Mouse (Mus musculus): ENCODE measurements around the gene Nsd1. TPM values are rescaled to one million over a fixed set of nuclear protein-coding genes. Genes with fewer than 3 reads are reported as not detected.

The Nsd1 gene
- polyA plus RNA-seq, 1 experiment, result 32.8 TPM

DNA sequence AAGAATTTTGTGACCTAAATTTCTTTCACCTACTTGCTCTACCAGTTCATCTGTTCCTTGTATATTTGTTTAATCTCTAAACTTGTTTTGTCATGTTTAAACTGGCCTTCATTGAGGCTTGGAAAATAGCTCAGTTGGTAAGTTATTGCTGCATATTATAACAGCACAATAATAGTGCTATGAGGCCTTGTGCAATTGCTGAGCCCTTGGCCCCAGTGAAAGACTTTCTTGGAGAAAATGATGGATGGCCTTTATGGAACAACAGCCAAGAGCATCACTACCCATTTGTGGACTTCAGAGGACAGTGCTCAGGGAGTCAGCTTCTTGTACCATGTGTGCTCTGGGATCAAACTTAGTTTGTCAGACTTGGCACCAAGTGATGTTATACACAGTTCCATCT is 52.5 kb downstream of the Nsd1 start:
- no peaks in the 10 kb centered on the region for H3K27me3 ChIP-seq (ENCODE audit: control insufficient read depth, insufficient read depth, low read length)
- no peaks in the 10 kb centered on the region for H3K4me1 ChIP-seq (replicated peaks; ENCODE audit: control insufficient read depth, insufficient read depth, low read length)
- H3K4me3 ChIP-seq (ENCODE audit: control insufficient read depth, insufficient read depth, low read length), result no peak overlapping the region
- TF ChIP-seq CTCF (IDR thresholded peaks at IDR 0.05; ENCODE audit: borderline replicate concordance, control insufficient read depth, extremely low read depth, insufficient read depth, low read length, poor library complexity), result no peak
- DNase-seq, result no peak
- no peak overlapping the region for H3K27ac ChIP-seq (ENCODE audit: control insufficient read depth, insufficient read depth, low read length)
- peaks cover 46% of the 10 kb centered on the region for H3K36me3 ChIP-seq (ENCODE audit: control insufficient read depth, insufficient read depth, low read length)

DNA sequence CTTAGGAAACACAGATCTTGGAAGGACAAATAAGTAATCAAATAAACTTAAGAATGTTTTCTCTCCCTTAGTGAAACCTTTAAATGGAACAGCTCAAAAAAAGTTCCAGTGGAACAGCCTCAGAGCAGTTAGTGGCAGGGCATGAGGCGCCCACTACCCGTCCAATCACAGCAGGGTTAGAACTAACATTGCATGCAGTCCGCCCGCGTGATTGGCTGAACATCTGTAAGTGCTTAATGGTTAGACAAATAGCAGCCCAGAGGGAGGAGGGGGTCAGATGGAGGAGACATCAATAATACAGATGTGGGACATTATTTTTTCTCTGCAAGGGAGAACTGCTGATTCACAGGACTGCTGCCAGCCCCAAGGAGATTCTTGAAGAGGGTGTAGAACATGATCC is 67.6 kb downstream of the Nsd1 start:
- Histone ChIP-seq H3K4me3 (ENCODE audit: control insufficient read depth, insufficient read depth, low read length) (no peak overlapping the region), H3K27me3 (ENCODE audit: control insufficient read depth, insufficient read depth, low read length) (no peaks in the 10 kb centered on the region), H3K27ac (ENCODE audit: control insufficient read depth, insufficient read depth, low read length) (no peak overlapping the region), H3K4me1 (replicated peaks; ENCODE audit: control insufficient read depth, insufficient read depth, low read length) (no peaks in the 10 kb centered on the region), H3K36me3 (ENCODE audit: control insufficient read depth, insufficient read depth, low read length) (peaks cover 46% of the 10 kb centered on the region)
- 95% methylated on average over 5 of the region's 5 CpGs for WGBS
- TF ChIP-seq CTCF (IDR thresholded peaks at IDR 0.05; ENCODE audit: borderline replicate concordance, control insufficient read depth, extremely low read depth, insufficient read depth, low read length, poor library complexity) (no peak), POLR2A (IDR thresholded peaks at IDR 0.05; ENCODE audit: control insufficient read depth, extremely low read depth, insufficient read depth, low read length, poor library complexity) (no peak)
- no peak for DNase-seq

DNA sequence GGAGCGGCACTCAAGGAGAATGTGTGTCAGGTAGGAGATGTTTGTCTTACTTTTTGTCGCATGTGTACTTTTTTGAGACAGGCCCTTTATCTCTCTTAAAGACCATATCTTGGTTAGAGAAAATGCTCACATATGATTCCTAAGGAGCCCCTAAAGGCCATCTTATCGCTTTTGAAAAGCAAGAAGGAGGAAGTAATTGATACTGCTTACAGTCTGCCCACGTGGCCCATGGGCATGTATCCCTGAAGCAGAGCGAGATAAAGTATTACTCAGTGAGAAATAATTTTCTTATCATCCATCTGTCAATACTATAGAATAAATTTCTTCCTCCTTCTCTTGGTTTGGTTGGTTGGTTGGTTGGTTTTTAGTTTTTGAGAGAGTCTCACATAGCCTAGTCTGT is 68.1 kb downstream of the Nsd1 start:
- no peak for DNase-seq
- WGBS, result 98% methylated on average over 5 of the region's 5 CpGs
- H3K27me3 ChIP-seq (ENCODE audit: control insufficient read depth, insufficient read depth, low read length), result no peaks in the 10 kb centered on the region
- TF ChIP-seq POLR2A (IDR thresholded peaks at IDR 0.05; ENCODE audit: control insufficient read depth, extremely low read depth, insufficient read depth, low read length, poor library complexity), result no peak
- no peak for TF ChIP-seq CTCF (IDR thresholded peaks at IDR 0.05; ENCODE audit: borderline replicate concordance, control insufficient read depth, extremely low read depth, insufficient read depth, low read length, poor library complexity)
- H3K36me3 ChIP-seq (ENCODE audit: control insufficient read depth, insufficient read depth, low read length), result peaks cover 47% of the 10 kb centered on the region
- no peak overlapping the region for H3K4me3 ChIP-seq (ENCODE audit: control insufficient read depth, insufficient read depth, low read length)
- no peak overlapping the region for H3K27ac ChIP-seq (ENCODE audit: control insufficient read depth, insufficient read depth, low read length)
- no peaks in the 10 kb centered on the region for H3K4me1 ChIP-seq (replicated peaks; ENCODE audit: control insufficient read depth, insufficient read depth, low read length)

DNA sequence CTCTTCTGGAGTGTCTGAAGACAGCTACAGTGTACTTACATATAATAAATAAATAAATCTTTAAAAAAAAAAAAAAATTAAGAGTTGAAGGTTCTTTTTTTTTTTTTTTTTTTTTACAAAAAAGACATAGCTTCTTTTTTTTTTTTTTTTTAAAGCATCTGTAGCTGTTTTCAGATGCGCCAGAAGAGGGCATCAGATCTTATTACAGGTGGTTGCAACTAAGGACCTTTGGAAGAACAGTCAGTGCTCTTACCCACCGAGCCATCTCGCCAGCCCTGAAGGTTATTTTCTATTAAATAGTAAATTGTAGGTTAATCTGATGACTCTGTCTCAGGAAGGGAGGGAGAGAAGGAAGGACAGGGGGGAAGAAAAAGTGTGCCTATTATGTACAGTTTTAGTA is 79.3 kb downstream of the Nsd1 start:
- TF ChIP-seq POLR2A (IDR thresholded peaks at IDR 0.05; ENCODE audit: control insufficient read depth, extremely low read depth, insufficient read depth, low read length, poor library complexity), result no peak
- TF ChIP-seq CTCF (IDR thresholded peaks at IDR 0.05; ENCODE audit: borderline replicate concordance, control insufficient read depth, extremely low read depth, insufficient read depth, low read length, poor library complexity), result no peak
- DNase-seq, result no peak
- H3K27me3 ChIP-seq (ENCODE audit: control insufficient read depth, insufficient read depth, low read length), result no peaks in the 10 kb centered on the region
- no peak overlapping the region for H3K4me3 ChIP-seq (ENCODE audit: control insufficient read depth, insufficient read depth, low read length)
- WGBS, result 77% methylated on average over 3 of the region's 3 CpGs
- no peaks in the 10 kb centered on the region for H3K4me1 ChIP-seq (replicated peaks; ENCODE audit: control insufficient read depth, insufficient read depth, low read length)
- H3K36me3 ChIP-seq (ENCODE audit: control insufficient read depth, insufficient read depth, low read length), result peaks cover 56% of the 10 kb centered on the region
- no peak overlapping the region for H3K27ac ChIP-seq (ENCODE audit: control insufficient read depth, insufficient read depth, low read length)

DNA sequence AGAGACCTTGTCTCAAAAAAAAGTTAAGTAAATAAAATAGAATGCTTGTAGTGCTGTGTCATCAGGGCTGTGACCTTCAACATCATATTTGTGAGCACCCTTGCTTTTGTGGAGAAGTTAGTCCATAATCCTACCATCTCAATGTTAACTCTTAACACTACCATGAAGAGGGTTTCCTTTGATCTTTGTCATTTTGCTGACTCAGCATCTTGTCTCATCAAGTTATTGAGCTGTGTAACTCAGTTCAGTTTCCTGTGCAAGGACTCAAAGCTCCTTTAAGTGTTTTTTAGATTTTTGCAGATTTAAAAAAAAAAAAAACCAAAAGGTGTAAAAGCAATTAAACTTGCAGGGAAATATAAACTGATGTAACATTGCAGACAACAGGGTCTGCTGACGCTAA is 87.2 kb downstream of the Nsd1 start:
- no peak for TF ChIP-seq POLR2A (IDR thresholded peaks at IDR 0.05; ENCODE audit: control insufficient read depth, extremely low read depth, insufficient read depth, low read length, poor library complexity)
- TF ChIP-seq CTCF (IDR thresholded peaks at IDR 0.05; ENCODE audit: borderline replicate concordance, control insufficient read depth, extremely low read depth, insufficient read depth, low read length, poor library complexity), result no peak

DNA sequence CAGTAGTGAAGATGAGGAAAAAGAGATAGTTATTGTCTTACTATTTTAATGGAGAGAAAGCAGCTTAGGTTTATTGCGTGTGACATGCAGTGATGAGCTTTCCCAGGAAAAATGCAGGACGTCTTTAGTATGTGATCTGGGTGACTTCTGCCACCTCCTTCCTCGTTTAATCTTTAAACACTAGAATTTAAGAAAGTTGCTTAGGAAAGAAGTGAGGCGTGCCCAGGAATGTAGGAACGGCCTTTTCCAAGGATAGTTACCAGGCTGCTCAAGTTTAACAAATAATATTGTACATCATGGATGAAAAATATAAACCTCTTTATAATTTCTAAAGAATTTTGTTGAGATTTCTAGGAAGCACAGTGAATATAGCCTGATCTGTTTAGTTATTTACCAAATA is 91.3 kb downstream of the Nsd1 start:
- Histone ChIP-seq H3K27me3 (ENCODE audit: control insufficient read depth, insufficient read depth, low read length) (no peaks in the 10 kb centered on the region), H3K36me3 (ENCODE audit: control insufficient read depth, insufficient read depth, low read length) (peaks cover 90% of the 10 kb centered on the region), H3K4me3 (ENCODE audit: control insufficient read depth, insufficient read depth, low read length) (no peak overlapping the region), H3K4me1 (replicated peaks; ENCODE audit: control insufficient read depth, insufficient read depth, low read length) (no peaks in the 10 kb centered on the region), H3K27ac (ENCODE audit: control insufficient read depth, insufficient read depth, low read length) (no peak overlapping the region)
- 97% methylated on average over 5 of the region's 5 CpGs for WGBS
- no peak for TF ChIP-seq CTCF (IDR thresholded peaks at IDR 0.05; ENCODE audit: borderline replicate concordance, control insufficient read depth, extremely low read depth, insufficient read depth, low read length, poor library complexity)
- no peak for TF ChIP-seq POLR2A (IDR thresholded peaks at IDR 0.05; ENCODE audit: control insufficient read depth, extremely low read depth, insufficient read depth, low read length, poor library complexity)
- no peak for DNase-seq

More for the DNA sequence above, 87.2 kb downstream of the Nsd1 start:
- Histone ChIP-seq H3K36me3 (ENCODE audit: control insufficient read depth, insufficient read depth, low read length) (peaks cover 88% of the 10 kb centered on the region), H3K27ac (ENCODE audit: control insufficient read depth, insufficient read depth, low read length) (no peak overlapping the region), H3K4me1 (replicated peaks; ENCODE audit: control insufficient read depth, insufficient read depth, low read length) (no peaks in the 10 kb centered on the region), H3K4me3 (ENCODE audit: control insufficient read depth, insufficient read depth, low read length) (no peak overlapping the region), H3K27me3 (ENCODE audit: control insufficient read depth, insufficient read depth, low read length) (no peaks in the 10 kb centered on the region)
- 100% methylated on average over 1 of the region's 1 CpGs for WGBS
- DNase-seq, result no peak

DNA sequence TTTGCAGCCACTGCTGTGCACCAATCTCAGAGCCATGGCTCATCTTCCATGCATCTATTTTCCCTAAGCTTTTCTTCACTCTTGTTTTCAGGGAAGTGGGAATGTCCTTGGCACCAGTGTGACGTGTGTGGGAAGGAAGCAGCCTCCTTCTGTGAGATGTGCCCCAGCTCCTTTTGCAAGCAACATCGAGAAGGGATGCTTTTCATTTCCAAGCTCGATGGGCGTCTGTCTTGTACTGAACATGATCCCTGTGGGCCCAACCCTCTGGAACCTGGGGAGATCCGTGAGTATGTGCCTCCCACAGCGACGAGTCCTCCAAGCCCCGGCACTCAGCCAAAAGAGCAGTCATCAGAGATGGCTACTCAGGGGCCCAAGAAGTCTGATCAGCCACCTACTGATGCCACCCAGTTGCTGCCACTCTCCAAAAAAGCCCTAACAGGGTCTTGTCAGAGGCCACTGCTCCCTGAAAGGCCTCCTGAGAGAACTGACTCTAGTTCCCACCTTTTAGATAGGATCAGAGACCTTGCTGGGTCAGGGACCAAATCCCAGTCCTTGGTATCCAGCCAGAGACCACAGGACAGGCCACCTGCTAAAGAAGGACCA is 102.5 kb downstream of the Nsd1 start:
- Histone ChIP-seq H3K4me3 (ENCODE audit: control insufficient read depth, insufficient read depth, low read length) (no peak overlapping the region), H3K27me3 (ENCODE audit: control insufficient read depth, insufficient read depth, low read length) (no peaks in the 10 kb centered on the region), H3K36me3 (ENCODE audit: control insufficient read depth, insufficient read depth, low read length) (peaks cover 72% of the 10 kb centered on the region), H3K27ac (ENCODE audit: control insufficient read depth, insufficient read depth, low read length) (no peak overlapping the region), H3K4me1 (replicated peaks; ENCODE audit: control insufficient read depth, insufficient read depth, low read length) (no peaks in the 10 kb centered on the region)
- TF ChIP-seq POLR2A (IDR thresholded peaks at IDR 0.05; ENCODE audit: control insufficient read depth, extremely low read depth, insufficient read depth, low read length, poor library complexity) (no peak), CTCF (IDR thresholded peaks at IDR 0.05; ENCODE audit: borderline replicate concordance, control insufficient read depth, extremely low read depth, insufficient read depth, low read length, poor library complexity) (no peak)
- no peak for DNase-seq
- WGBS, result 99% methylated on average over 8 of the region's 8 CpGs
